Mouse (Mus musculus): ENCODE results near the gene Gm9837. TPM values are rescaled to one million over a fixed set of nuclear protein-coding genes. Genes with fewer than 3 reads are reported as not detected.

Gene Gm9837
- total RNA-seq, 1 experiment from 2014 or later: not detected

GRCm38 (mm10) chr11:53461727-53462126, 8.6 kb downstream of the Gm9837 start:
- ATAC-seq (ENCODE audit: extremely low read depth, insufficient number of reproducible peaks, low FRiP score, poor library complexity, severe bottlenecking): no peak

GRCm38 (mm10) chr11:53460192-53460591, 10.1 kb downstream of the Gm9837 start:
- ATAC-seq (ENCODE audit: extremely low read depth, insufficient number of reproducible peaks, low FRiP score, poor library complexity, severe bottlenecking): no peak

GRCm38 (mm10) chr11:53458996-53459395, 11.3 kb downstream of the Gm9837 start:
- ATAC-seq (ENCODE audit: extremely low read depth, insufficient number of reproducible peaks, low FRiP score, poor library complexity, severe bottlenecking): no peak

GRCm38 (mm10) chr11:53457372-53457954, 12.8 kb downstream of the Gm9837 start:
- no peak for ATAC-seq (ENCODE audit: extremely low read depth, insufficient number of reproducible peaks, low FRiP score, poor library complexity, severe bottlenecking)

GRCm38 (mm10) chr11:53456474-53457371, 13.6 kb downstream of the Gm9837 start, which contains the start of the genes Gm10447 and Shroom1:
TSS of gene Gm10447 (minus strand) at chr11:53457110.
TSS of gene Shroom1 (plus strand) at chr11:53457205.
- ATAC-seq (ENCODE audit: extremely low read depth, insufficient number of reproducible peaks, low FRiP score, poor library complexity, severe bottlenecking): no peak

- ATAC-seq (ENCODE audit: extremely low read depth, insufficient number of reproducible peaks, low FRiP score, poor library complexity, severe bottlenecking): no peak
Measured at GRCm38 (mm10) chr11:53453031-53453430, 17.2 kb downstream of the Gm9837 start.

GRCm38 (mm10) chr11:53452396-53452795, 17.9 kb downstream of the Gm9837 start:
- no peak for ATAC-seq (ENCODE audit: extremely low read depth, insufficient number of reproducible peaks, low FRiP score, poor library complexity, severe bottlenecking)

GRCm38 (mm10) chr11:53451361-53451760, 18.9 kb downstream of the Gm9837 start:
- ATAC-seq (ENCODE audit: extremely low read depth, insufficient number of reproducible peaks, low FRiP score, poor library complexity, severe bottlenecking): no peak

- ATAC-seq (ENCODE audit: extremely low read depth, insufficient number of reproducible peaks, low FRiP score, poor library complexity, severe bottlenecking): no peak
Measured at GRCm38 (mm10) chr11:53450070-53450705, 20.1 kb downstream of the Gm9837 start.

- no peak for ATAC-seq (ENCODE audit: extremely low read depth, insufficient number of reproducible peaks, low FRiP score, poor library complexity, severe bottlenecking)
Measured at GRCm38 (mm10) chr11:53448529-53448928, 21.8 kb downstream of the Gm9837 start.

- no peak for ATAC-seq (ENCODE audit: extremely low read depth, insufficient number of reproducible peaks, low FRiP score, poor library complexity, severe bottlenecking)
Measured at GRCm38 (mm10) chr11:53447996-53448395, 22.3 kb downstream of the Gm9837 start.

- no peak for ATAC-seq (ENCODE audit: extremely low read depth, insufficient number of reproducible peaks, low FRiP score, poor library complexity, severe bottlenecking)
Measured at GRCm38 (mm10) chr11:53446183-53446582, 24.1 kb downstream of the Gm9837 start.

GRCm38 (mm10) chr11:53445562-53445961, 24.7 kb downstream of the Gm9837 start:
- ATAC-seq (ENCODE audit: extremely low read depth, insufficient number of reproducible peaks, low FRiP score, poor library complexity, severe bottlenecking): no peak

- ATAC-seq (ENCODE audit: extremely low read depth, insufficient number of reproducible peaks, low FRiP score, poor library complexity, severe bottlenecking): no peak
Measured at GRCm38 (mm10) chr11:53443861-53444260, 26.4 kb downstream of the Gm9837 start.

- no peak for ATAC-seq (ENCODE audit: extremely low read depth, insufficient number of reproducible peaks, low FRiP score, poor library complexity, severe bottlenecking)
Measured at GRCm38 (mm10) chr11:53441921-53442320, 28.4 kb downstream of the Gm9837 start.

GRCm38 (mm10) chr11:53436338-53436737, 33.9 kb downstream of the Gm9837 start:
- ATAC-seq (ENCODE audit: extremely low read depth, insufficient number of reproducible peaks, low FRiP score, poor library complexity, severe bottlenecking): no peak

GRCm38 (mm10) chr11:53435504-53435903, 34.8 kb downstream of the Gm9837 start:
- ATAC-seq (ENCODE audit: extremely low read depth, insufficient number of reproducible peaks, low FRiP score, poor library complexity, severe bottlenecking): no peak

GRCm38 (mm10) chr11:53433057-53433456, 37.2 kb downstream of the Gm9837 start:
- ATAC-seq (ENCODE audit: extremely low read depth, insufficient number of reproducible peaks, low FRiP score, poor library complexity, severe bottlenecking): no peak

GRCm38 (mm10) chr11:53431347-53432056, 38.8 kb downstream of the Gm9837 start:
- no peak for ATAC-seq (ENCODE audit: extremely low read depth, insufficient number of reproducible peaks, low FRiP score, poor library complexity, severe bottlenecking)
